Mouse (Mus musculus) hindbrain, embryonic 11.5 days (tissue): ENCODE measurements around the gene P2rx1. TPM values are rescaled to one million over a fixed set of nuclear protein-coding genes. Genes with fewer than 3 reads are reported as not detected.

Source experiments
- ATAC-seq: fragments of 200-750 bp; cut with Nextera tagmentation; 2 replicates; pipeline ENCODE4 v1.8.0; 2017; ENCODE audit warnings: mild to moderate bottlenecking, moderate TSS enrichment, moderate library complexity; ENCODE audit not compliant: low FRiP score
- DNase-seq: peaks from one replicate; pipeline ENCODE4 v3.0.0-alpha.2; 2015; ENCODE audit warnings: low spot score
- H3K27ac ChIP-seq: fragments of 300-500 bp; sonication (generic); 2 replicates; pipeline ENCODE4 v1.5.1; 2014; ENCODE audit warnings: mild to moderate bottlenecking, low read depth, low read length
- H3K27me3 ChIP-seq: fragments of 300-500 bp; sonication (generic); 2 replicates; pipeline ENCODE4 v1.6.1; 2014; ENCODE audit warnings: mild to moderate bottlenecking, low read length, moderate library complexity, mixed read lengths; ENCODE audit not compliant: control insufficient read depth, insufficient read depth
- H3K36me3 ChIP-seq: fragments of 300-500 bp; sonication (generic); 2 replicates; pipeline ENCODE4 v1.6.1; 2014; ENCODE audit warnings: mild to moderate bottlenecking, low read length, moderate library complexity, mixed read lengths; ENCODE audit not compliant: control insufficient read depth, insufficient read depth
- H3K4me1 ChIP-seq: fragments of 300-500 bp; sonication (generic); replicated peaks from 2 replicates; pipeline ENCODE4 v1.6.1; 2014; ENCODE audit warnings: low read length, mixed read lengths; ENCODE audit not compliant: control insufficient read depth, insufficient read depth
- H3K4me2 ChIP-seq: fragments of 300-500 bp; sonication (generic); replicated peaks from 2 replicates; pipeline ENCODE4 v1.6.1; 2014; ENCODE audit warnings: mild to moderate bottlenecking, low read depth, low read length
- H3K4me3 ChIP-seq: fragments of 300-500 bp; sonication (generic); 2 replicates; pipeline ENCODE4 v1.5.1; 2014; ENCODE audit warnings: low read depth, low read length
- H3K9ac ChIP-seq: fragments of 300-500 bp; sonication (generic); 2 replicates; pipeline ENCODE4 v1.6.1; 2014; ENCODE audit warnings: low read depth, low read length
- H3K9me3 ChIP-seq: fragments of 300-500 bp; sonication (generic); 2 replicates; pipeline ENCODE4 v1.6.1; 2016; ENCODE audit warnings: low read length; ENCODE audit not compliant: control insufficient read depth
- WGBS: fragments of 180-500 bp; shearing (Covaris S2); extraction: QIAGEN DNeasy Blood & Tissue Kit; methylation state at CpG from one replicate; pipeline ENCODE4 v1.1.7; 2014; 5-methylcytosine and 5-hydroxymethylcytosine counted together
- polyA plus RNA-seq: library from polyadenylated mRNA; unstranded; fragments of >200 nt; fragmentation: Nextera tagmentation; extraction: Ambion mirVana; gene quantifications from 2 replicates; pipeline ENCODE4 v1.2.1, GENCODE M21; 2014

Gene P2rx1
- polyA plus RNA-seq, 1 experiment from 2014 or later, result 2.4 TPM

GRCm38 (mm10) chr11:73013981-73014380 lies 15.1 kb downstream of the P2rx1 start:
- H3K36me3 ChIP-seq, result no peaks in the 10 kb centered on the region
- H3K4me2 ChIP-seq, result no peak overlapping the region
- ATAC-seq (no peak), DNase-seq (no peak)
- no peaks in the 10 kb centered on the region for H3K4me1 ChIP-seq
- no peak overlapping the region for H3K4me3 ChIP-seq
- H3K27me3 ChIP-seq, result peaks cover 3% of the 10 kb centered on the region
- H3K9me3 ChIP-seq, result no peaks in the 10 kb centered on the region
- no peak overlapping the region for H3K9ac ChIP-seq
- no peak overlapping the region for H3K27ac ChIP-seq
- 73% methylated on average over 5 of the region's 5 CpGs for WGBS

GRCm38 (mm10) chr11:73014831-73015344 lies 16.0 kb downstream of the P2rx1 start:
- Histone ChIP-seq H3K4me1 (peaks cover 3% of the 10 kb centered on the region; the same call in 1 of the 2 replicates), H3K4me2 (no peak overlapping the region), H3K27ac (no peak overlapping the region), H3K27me3 (peaks cover 10% of the 10 kb centered on the region), H3K36me3 (no peaks in the 10 kb centered on the region), H3K9ac (no peak overlapping the region), H3K4me3 (no peak overlapping the region), H3K9me3 (no peaks in the 10 kb centered on the region)
- DNase-seq (no peak), ATAC-seq (no peak)
- WGBS, result 86% methylated on average over 4 of the region's 4 CpGs

- Histone ChIP-seq H3K9me3 (no peaks in the 10 kb centered on the region), H3K4me3 (no peak overlapping the region), H3K36me3 (no peaks in the 10 kb centered on the region), H3K27ac (no peak overlapping the region), H3K4me2 (no peak overlapping the region), H3K4me1 (peaks cover 3% of the 10 kb centered on the region; the same call in 1 of the 2 replicates), H3K27me3 (peaks cover 17% of the 10 kb centered on the region), H3K9ac (no peak overlapping the region)
- whole genome bisulfite sequencing, result 76% methylated on average over 5 of the region's 5 CpGs
- ATAC-seq, result no peak
- no peak for DNase-seq
These were observed 16.6 kb downstream of the P2rx1 start for GRCm38 (mm10) chr11:73015391-73016102.

DNA sequence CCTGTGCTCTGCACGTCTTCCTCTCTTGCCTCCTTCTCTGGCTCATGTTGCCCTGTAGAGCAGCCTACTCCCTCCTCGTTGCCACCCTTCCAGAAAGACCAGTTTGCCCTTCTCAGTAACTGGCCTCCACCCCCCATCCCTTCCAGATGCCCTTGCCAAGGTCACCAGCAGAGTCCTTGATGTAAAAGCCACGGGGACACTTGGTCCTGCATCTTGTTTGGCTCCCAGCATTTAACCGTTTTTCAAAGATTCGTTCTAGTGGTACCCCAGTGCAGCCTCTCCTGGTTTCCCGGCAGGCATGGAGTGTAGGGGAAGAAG lies 17.2 kb downstream of the P2rx1 start:
- Histone ChIP-seq H3K9ac (no peak overlapping the region), H3K36me3 (no peaks in the 10 kb centered on the region), H3K9me3 (no peaks in the 10 kb centered on the region), H3K4me3 (no peak overlapping the region), H3K27ac (no peak overlapping the region), H3K27me3 (peaks cover 20% of the 10 kb centered on the region), H3K4me1 (peaks cover 3% of the 10 kb centered on the region; the same call in 1 of the 2 replicates), H3K4me2 (no peak overlapping the region)
- WGBS, result 74% methylated on average over 6 of the region's 6 CpGs
- ATAC-seq, result no peak
- no peak for DNase-seq

DNA sequence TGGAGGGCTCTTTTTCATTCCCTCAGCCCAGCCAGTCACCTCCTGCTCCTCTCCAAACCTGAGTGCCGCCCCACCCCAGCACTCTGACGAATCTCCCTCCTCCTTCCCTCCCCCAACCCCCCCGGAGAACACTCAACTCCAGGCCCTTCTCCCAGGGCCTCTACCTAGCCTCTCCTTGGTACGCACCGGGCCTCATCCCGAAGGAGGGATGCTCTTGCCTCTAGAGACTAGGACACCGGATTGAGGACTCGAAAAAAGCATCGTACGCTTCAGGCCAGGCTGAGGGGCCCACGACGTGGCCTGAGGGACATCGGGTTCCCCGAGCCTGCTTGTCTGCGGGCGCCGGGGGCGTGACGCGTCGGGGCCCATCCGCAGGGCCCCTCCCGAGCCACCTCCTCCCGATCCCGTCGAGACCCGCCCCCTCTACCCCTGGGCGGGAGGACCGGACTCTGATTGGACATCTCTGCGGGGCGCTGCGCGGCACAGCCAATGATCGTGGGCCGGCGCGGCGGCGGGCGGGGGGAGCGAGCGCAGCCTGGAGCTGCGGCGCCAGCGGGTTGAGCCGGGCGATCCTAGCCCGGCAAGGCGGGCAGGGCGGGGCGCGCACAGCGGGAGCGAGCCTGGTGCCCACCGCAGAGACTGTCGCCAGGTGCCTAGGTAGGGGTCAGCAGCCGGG lies 19.7 kb downstream of the P2rx1 start, which contains the start of gene Camkk1:
TSS of gene Camkk1 (plus strand) at position 538 of the 676 bp plus-strand sequence.
- H3K27ac ChIP-seq, result no peak within 1 kb of the TSS

GRCm38 (mm10) chr11:73019147-73019795 lies 20.4 kb downstream of the P2rx1 start:
- Histone ChIP-seq H3K4me3 (peak overlapping the region; percentile 67), H3K4me2 (peak overlapping the region; percentile 98), H3K4me1 (peaks cover 3% of the 10 kb centered on the region; the same call in 1 of the 2 replicates), H3K36me3 (no peaks in the 10 kb centered on the region), H3K9ac (peak overlapping the region; percentile 71), H3K9me3 (no peaks in the 10 kb centered on the region), H3K27me3 (peaks cover 20% of the 10 kb centered on the region), H3K27ac (no peak overlapping the region)
- DNase-seq, result no peak
- WGBS, result 2% methylated on average over 46 of the region's 46 CpGs
- peak; percentile 80 for ATAC-seq

More for the DNA sequence above, 19.7 kb downstream of the P2rx1 start, which contains the start of gene Camkk1:
- Histone ChIP-seq H3K9me3 (no peaks in the 10 kb centered on the region), H3K36me3 (no peaks in the 10 kb centered on the region), H3K4me3 (peak within 1 kb of the TSS; percentile 67), H3K27me3 (peaks cover 20% of the 10 kb centered on the region), H3K4me1 (peaks cover 3% of the 10 kb centered on the region; the same call in 1 of the 2 replicates), H3K4me2 (peak within 1 kb of the TSS; percentile 98), H3K9ac (peak within 1 kb of the TSS; percentile 71)
- DNase-seq (peak; percentile 94), ATAC-seq (peak; percentile 96)
- WGBS, result under 1% methylated on average over 55 of the region's 57 CpGs

DNA sequence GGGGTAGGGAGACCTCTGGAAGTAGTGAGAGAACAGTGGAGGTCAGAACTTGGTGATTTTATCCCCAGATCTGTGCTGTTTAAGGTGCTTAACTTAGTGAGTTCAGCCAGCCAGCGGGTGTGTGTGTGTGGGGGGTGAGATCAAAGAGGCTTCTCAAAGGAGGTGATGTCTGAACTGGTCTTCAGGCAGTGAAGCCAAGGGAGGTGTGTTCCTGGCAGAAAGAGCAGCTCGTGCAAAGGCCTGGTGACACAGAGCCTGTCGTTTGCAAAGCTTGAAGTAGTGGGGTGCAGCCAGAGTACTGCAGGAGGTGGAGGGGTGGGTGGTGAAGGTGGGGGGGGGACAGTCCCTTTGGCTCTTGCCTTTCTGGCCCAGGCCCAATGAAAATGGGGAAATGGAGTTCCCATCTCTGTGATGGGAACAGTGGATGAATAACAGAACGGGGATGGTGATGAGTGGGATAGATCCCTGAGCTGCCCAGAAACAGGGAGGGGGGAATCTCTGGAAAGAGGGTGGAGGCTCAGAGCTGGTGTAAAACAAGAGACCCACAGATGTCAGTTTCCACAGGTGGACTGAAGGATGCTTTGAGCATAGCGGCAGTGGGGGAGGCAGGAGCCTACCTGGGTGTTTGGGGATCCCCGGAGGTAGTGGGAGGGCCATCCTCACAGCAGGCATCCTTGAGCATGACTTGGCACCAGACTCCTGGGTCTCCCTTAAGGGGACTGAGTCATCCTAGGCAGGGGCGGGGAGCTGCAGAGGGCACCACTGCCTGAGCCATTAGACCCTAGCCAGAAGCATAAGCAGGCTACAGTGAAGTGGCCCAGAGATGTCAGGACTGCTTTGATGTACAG lies 22.3 kb downstream of the P2rx1 start:
- Histone ChIP-seq H3K4me1 (peaks cover 3% of the 10 kb centered on the region; the same call in 1 of the 2 replicates), H3K9me3 (no peaks in the 10 kb centered on the region), H3K4me3 (no peak overlapping the region), H3K27me3 (peaks cover 20% of the 10 kb centered on the region), H3K27ac (no peak overlapping the region), H3K36me3 (no peaks in the 10 kb centered on the region), H3K9ac (no peak overlapping the region), H3K4me2 (no peak overlapping the region)
- WGBS, result 61% methylated on average over 7 of the region's 7 CpGs
- DNase-seq (no peak), ATAC-seq (no peak)

GRCm38 (mm10) chr11:73023099-73023498 lies 24.2 kb downstream of the P2rx1 start:
- peaks cover 17% of the 10 kb centered on the region for H3K27me3 ChIP-seq
- H3K4me1 ChIP-seq, result peaks cover 3% of the 10 kb centered on the region; the same call in 1 of the 2 replicates
- ATAC-seq (no peak), DNase-seq (no peak)
- H3K4me3 ChIP-seq, result no peak overlapping the region
- 58% methylated on average over 9 of the region's 9 CpGs for WGBS
- no peak overlapping the region for H3K9ac ChIP-seq
- H3K4me2 ChIP-seq, result no peak overlapping the region
- H3K9me3 ChIP-seq, result no peaks in the 10 kb centered on the region
- no peak overlapping the region for H3K27ac ChIP-seq
- no peaks in the 10 kb centered on the region for H3K36me3 ChIP-seq
